Mouse (Mus musculus) megakaryocyte-erythroid progenitor cell, adult 5 weeks (primary cell): Measurements from ENCODE around the gene Glce. TPM values are rescaled to one million over a fixed set of nuclear protein-coding genes. Genes with fewer than 3 reads are reported as not detected.

Experiments
- polyA plus RNA-seq: library from polyadenylated mRNA; stranded (reverse); fragments of >175 nt; gene quantifications from 2 replicates; pipeline ENCODE4 v1.2.3, GENCODE M21; 2012

Glce gene
- polyA plus RNA-seq: 2.4 and 3.1 TPM in 2 replicates

GRCm38 (mm10) chr9:62122508-62123215, at the start of gene Glce:
Glce (minus strand) TSS chr9:62122655.

GRCm38 (mm10) chr9:62026600-62026999, 95.9 kb downstream of the Glce start, which contains the start of gene Paqr5:
Paqr5 (minus strand) TSS chr9:62026856.

Other genes starting within 250 kb of the Glce start
- gene Rplp1, start 208.1 kb downstream of the Glce start, polyA plus RNA-seq: 26,030 and 31,348 TPM in 2 replicates
- 26.2 and 26.9 TPM in 2 replicates for gene Kif23, start 175.9 kb downstream of the Glce start, polyA plus RNA-seq
- gene Paqr5, start 95.8 kb downstream of the Glce start, polyA plus RNA-seq: 0.23 and 0.34 TPM in 2 replicates
- not detected in 2 replicates for gene Spesp1, start 159.6 kb upstream of the Glce start, polyA plus RNA-seq
- 237 and 509 TPM in 2 replicates for gene Anp32a, start 218.6 kb upstream of the Glce start, polyA plus RNA-seq